Mouse (Mus musculus): ENCODE data around the gene Ppip5k2.

DNA sequence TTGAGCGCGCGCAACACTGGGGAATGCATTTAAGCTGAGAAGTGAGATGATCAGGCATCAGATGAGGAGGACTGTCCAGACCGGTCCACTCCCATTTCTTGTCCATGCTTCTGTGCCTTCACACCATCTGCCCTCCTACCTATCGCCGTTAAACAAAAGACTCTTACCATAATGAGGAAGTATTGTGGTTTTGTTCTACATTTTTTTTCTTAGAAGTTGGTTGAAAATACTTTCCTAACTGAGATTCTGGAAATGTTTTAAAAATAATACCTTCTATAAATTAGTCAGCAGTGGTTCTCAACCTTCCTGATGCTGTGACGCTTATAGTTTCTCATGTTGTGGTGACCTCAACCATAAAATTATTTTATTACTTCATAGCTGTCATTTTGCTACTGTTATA lies 11.5 kb upstream of the Ppip5k2 start:
- no peak for TF ChIP-seq EP300 (IDR thresholded peaks at IDR 0.05; ENCODE audit: low read depth)
- TF ChIP-seq CTCF (IDR thresholded peaks at IDR 0.05; ENCODE audit: low read depth), result no peak
